Mouse (Mus musculus): ENCODE data around the gene Gsx2.

The Gsx2 gene

GRCm38 (mm10) chr5:75075383-75075941 lies at the start of gene Gsx2:
Gene Gsx2, plus strand, starts transcription at chr5:75075601.
- no peak for DNase-seq

- no peak for DNase-seq
Measured at GRCm38 (mm10) chr5:75035475-75035874, 39.9 kb upstream of the Gsx2 start.

- DNase-seq = no peak
Measured at GRCm38 (mm10) chr5:75039307-75039706, 36.1 kb upstream of the Gsx2 start.

GRCm38 (mm10) chr5:75043011-75043445 lies 32.4 kb upstream of the Gsx2 start:
- DNase-seq = no peak

- DNase-seq = peak in 1 of 2 experiments; percentile 66
Measured at GRCm38 (mm10) chr5:75043621-75044301, 31.6 kb upstream of the Gsx2 start.

- DNase-seq = peak; percentile 87 to 95
Measured at GRCm38 (mm10) chr5:75044310-75044904, 31.0 kb upstream of the Gsx2 start, which contains the start of gene Chic2. Gene Chic2, minus strand, starts transcription at chr5:75044774.

GRCm38 (mm10) chr5:75045371-75045770 lies 30.0 kb upstream of the Gsx2 start:
- DNase-seq = peak in 1 of 2 experiments; percentile 37

- peak; percentile 68 to 74 for DNase-seq
Measured at GRCm38 (mm10) chr5:75046681-75047321, 28.6 kb upstream of the Gsx2 start.

- no peak for DNase-seq
Measured at GRCm38 (mm10) chr5:75051109-75051508, 24.3 kb upstream of the Gsx2 start.

GRCm38 (mm10) chr5:75063177-75063576 lies 12.2 kb upstream of the Gsx2 start:
- DNase-seq = no peak

- peak in 1 of 2 experiments; percentile 25 for DNase-seq
Measured at GRCm38 (mm10) chr5:75066715-75067114, 8.7 kb upstream of the Gsx2 start.

- peak; percentile 43 to 65 for DNase-seq
Measured at GRCm38 (mm10) chr5:75067125-75067756, 8.2 kb upstream of the Gsx2 start.

- DNase-seq = peak in 1 of 2 experiments; percentile 10
Measured at GRCm38 (mm10) chr5:75070132-75070531, 5.3 kb upstream of the Gsx2 start.

GRCm38 (mm10) chr5:75070656-75071375 lies 4.6 kb upstream of the Gsx2 start:
- DNase-seq = no peak

- peak in 1 of 2 experiments; percentile 9 for DNase-seq
Measured at GRCm38 (mm10) chr5:75071951-75072350, 3.5 kb upstream of the Gsx2 start.

GRCm38 (mm10) chr5:75072532-75072931 lies 2.9 kb upstream of the Gsx2 start:
- DNase-seq = no peak

- no peak for DNase-seq
Measured at GRCm38 (mm10) chr5:75073167-75073566, 2.2 kb upstream of the Gsx2 start.

GRCm38 (mm10) chr5:75073684-75074083 lies 1.7 kb upstream of the Gsx2 start:
- DNase-seq = no peak

GRCm38 (mm10) chr5:75074132-75074531 lies 1.3 kb upstream of the Gsx2 start:
- no peak for DNase-seq

GRCm38 (mm10) chr5:75074537-75075382 lies 641 bp upstream of the Gsx2 start:
- peak in 1 of 2 experiments; percentile 6 for DNase-seq
